Mouse (Mus musculus) T-helper 1 cell (primary cell): ENCODE measurements around the gene Aak1.

Source experiments
- in situ Hi-C: fragments of 300-600 bp; cut with MboI, MseI; formaldehyde crosslinking; loops from one replicate; pipeline ENCODE4 v1.15.1; 2025; ENCODE audit warnings: high pct_unique_total_duplicates

Aak1 gene

DNA sequence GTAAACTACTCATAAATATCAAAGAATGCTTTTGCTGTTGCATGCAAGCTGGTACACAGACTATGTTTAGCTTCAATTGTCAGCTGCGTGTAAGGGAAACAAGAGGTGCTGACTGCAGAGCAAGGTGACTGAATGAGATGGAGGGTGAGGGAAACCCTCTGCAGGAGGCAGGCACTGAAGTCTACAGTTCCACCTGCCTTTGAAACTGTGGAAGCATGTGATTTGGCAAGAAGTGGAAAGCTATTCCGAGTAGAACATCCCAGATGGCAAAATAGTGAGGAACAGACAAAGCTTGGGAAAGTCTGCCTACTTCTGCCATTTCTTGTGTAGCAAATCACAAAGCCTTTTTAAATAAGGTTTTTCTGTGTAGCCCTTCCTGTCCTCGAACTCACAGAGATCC lies 106.4 kb downstream of the Aak1 start:
- in situ Hi-C loops: no loop called here

DNA sequence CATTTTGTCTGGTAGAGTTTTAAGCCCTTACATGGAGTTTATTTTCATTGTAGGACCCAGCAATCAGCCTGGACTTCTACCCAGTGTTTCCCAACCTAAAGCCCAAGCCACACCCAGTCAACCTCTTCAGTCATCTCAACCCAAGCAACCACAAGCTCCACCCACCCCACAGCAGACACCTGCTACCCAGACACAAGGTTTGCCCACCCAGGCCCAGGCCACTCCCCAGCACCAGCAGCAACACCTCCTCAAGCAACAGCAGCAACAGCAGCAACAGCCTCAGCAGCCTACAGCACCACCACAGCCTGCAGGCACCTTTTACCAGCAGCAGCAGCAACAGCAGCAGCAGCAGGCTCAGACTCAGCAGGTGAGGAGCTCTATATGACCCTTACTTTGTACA lies 106.9 kb downstream of the Aak1 start:
- in situ Hi-C loops: no loop called here

DNA sequence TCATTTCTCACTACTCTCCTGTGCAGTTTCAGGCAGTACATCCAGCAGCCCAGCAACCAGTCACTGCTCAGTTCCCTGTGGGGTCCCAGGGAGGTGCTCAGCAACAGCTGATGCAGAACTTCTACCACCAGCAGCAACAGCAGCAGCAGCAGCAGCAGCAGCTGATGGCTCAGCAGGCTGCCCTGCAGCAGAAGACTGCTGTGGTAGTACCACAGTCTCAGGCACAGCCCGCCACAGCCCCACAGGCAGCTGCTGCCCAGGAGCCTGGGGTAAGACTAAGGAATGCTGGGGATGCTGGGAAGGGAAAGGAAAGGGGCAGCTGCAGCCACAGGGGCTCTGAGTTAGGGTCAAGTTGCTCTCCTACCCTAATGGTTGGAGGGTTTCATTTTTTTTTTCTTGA lies 109.7 kb downstream of the Aak1 start:
- in situ Hi-C loops: no loop called here

DNA sequence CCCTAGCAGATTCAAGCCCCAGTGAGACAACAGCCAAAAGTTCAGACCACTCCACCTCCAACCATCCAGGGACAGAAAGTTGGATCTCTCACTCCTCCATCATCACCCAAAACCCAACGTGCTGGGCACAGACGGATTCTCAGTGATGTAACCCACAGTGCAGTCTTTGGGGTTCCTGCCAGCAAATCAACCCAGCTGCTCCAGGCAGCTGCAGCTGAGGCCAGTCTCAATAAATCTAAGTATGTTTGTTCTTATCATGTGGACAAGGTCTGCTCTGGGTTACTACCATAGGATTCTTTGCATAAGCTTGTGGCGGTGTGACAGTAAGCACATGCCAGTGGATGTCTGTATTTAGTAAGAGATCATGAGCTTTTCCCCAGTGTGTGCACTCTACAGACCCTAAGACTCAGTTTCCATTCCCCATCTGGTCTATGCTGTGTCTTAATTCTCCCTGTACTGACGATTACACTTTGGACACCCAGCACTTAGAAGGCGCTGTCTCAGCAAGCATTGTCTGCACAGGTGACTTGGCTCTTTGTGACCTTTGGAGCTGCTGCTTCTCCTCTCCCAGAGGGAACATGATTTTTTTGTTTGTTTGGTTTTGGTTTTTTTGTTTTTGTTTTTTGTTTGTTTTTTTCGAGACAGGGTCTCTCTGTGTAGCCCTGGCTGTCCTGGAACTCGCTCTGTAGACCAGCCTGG lies 114.8 kb downstream of the Aak1 start:
- in situ Hi-C loops: no loop called here

DNA sequence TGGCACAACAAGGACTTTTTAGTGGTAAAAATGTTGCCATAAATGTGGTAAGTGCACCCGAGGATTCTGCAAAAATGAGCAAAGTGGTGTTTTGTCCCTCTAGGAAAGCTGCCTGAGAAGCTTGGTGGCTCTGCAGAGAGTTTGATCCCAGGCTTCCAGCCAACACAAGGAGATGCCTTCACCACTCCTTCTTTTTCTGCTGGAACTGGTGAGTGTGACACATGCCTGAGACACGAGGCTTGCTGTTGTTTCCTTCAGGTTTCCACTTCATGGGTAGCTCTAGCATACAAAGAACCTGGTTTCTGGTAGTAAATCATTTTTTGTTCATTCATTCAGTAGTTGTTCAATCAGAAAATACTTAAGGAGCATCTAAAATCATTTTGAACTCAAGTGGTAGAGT lies 117.8 kb downstream of the Aak1 start:
- in situ Hi-C loops: no loop called here

DNA sequence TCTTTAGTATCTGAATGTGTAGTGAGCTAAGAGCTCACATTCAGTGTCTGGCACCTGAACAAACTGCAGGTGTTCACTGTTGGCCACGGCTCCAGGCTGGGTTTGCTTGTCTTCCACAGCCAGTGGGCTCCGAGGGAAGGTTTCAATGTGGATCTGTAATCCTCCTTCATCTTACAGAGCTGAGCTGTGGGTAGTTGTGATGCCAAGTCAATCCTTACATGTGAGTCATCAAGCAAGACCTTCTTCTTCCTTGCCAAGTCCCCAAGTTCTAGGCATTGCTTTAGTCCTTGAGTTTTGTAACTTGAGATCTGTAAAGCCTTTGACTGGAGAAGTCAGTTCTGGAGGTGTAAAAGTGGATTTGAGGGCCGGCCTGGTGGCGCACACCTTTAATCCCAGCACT lies 124.6 kb downstream of the Aak1 start:
- in situ Hi-C loops: no loop called here

DNA sequence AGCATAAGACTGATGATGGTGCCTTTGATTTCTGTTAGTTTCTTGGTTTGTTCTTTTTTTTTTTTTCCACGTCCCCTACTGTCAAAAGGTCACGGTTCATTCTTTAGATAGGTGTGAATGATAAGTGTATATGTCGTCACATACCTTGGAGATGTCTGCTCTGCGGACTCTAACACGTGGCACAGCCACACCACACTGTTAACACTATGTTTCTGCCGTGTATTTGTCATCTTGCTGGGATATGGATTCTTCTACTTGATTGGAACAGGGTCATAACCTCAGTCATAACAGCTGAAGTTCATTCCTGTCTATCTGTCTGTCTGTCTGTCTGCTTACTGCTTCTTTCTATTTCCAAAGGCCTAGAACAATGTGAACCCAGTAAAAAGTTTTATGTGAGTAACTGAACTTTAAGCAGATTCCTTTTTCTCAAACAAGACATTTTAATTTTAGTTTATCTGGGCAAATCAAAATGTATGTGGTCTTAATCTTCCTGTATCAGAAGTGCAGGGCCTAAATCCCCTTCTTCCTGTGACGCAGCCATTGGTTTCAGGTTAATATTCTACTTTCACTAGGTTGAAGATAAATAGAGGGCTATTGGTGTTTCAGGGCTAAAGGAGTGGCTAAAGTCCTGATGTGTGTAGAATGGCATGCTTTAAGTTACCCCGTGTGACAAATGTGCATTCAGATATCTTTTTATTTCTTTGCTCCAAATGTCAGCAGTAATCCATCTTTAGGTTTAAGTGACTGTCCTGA lies 129.0 kb downstream of the Aak1 start:
- in situ Hi-C loops: no loop called here

DNA sequence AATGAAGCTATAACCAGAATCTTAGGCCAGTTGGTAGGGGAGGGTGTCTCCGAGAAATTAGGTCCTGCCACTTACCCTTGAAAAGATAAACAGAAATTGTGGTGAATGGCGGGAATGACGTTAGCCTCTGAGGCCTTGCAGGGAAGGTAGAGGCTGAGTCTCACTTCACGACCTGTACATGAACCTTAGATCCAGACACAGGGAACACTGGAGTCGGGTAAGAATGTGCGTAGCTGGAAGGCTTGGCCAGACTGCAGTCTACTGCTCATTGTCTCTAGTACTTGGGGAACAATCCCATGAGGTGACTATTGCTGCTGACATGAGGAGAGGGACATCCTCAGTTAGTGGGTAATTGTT lies 129.6 kb downstream of the Aak1 start:
- in situ Hi-C loops: no loop called here

DNA sequence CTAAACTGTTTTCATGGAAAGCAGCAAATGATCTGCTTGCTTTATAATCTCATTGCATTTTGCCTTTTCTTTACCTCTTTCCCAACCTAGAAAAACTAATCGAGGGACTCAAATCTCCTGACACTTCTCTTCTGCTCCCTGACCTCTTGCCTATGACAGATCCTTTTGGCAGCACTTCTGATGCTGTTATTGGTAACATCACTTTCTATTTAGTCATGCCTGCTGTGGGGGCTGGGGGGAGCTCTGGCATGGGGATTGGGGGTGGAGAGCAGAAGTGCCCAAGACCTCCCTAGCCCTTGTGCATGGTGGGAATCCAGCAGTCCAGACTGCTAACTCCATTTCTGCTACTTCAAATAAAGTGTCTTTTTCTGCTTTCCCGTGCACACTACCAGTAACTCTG lies 131.9 kb downstream of the Aak1 start:
- in situ Hi-C loops: no loop called here

DNA sequence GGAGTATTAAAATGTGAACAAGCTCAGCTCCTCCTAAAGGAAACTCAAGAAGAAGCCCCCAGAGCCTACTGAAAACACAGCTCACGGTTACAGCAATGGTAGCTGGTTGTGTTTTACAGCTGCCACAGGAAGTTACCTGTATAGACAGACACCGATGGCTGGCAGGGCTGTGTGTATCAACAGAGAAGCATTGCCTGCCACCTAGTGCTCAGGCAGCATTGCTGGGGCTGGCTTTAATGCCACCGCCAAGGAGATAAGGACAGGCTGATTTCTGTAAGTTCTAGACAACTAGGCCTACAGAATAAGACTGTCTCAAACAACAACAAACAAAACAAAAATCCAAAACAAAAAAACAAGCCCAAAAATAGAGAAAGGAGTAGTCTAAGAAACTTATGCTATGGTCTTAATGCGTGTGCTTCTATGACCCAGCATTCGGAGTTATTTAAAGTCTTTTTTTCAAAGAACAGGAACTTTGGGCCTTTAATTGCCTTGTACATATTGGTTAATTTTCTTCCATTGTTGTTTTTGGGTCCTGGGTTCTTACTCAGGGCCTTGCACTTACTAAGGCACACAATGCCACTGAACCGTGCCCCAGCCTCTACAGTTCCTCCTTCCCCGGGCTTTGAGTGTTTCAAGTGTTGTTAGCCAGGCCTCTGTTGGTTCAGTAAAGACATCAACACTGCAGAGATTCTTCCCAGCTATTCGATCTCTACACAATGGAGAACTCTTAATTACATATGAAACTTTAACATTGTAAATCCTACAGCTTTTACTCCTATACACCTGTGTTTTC lies 136.2 kb downstream of the Aak1 start:
- in situ Hi-C loops: no loop called here

DNA sequence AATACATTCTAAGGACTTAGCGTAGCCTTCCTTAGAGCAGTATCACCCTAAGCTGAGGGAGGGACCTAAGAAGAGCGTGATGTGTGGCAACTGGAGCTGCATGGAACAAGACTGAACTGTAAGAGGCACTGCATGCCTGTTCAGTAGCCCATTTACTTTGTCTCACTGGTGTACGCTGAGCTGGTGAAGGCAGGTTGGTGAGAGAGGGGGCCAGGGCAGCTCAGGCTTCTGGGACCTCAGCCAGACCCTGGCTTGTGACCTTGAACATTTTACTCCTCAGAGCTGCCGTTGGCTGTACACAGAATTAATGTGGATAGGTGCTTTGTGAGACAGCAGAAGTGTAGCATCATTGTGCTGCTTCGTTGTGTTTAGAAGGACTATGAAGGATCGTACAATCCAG lies 140.3 kb downstream of the Aak1 start:
- in situ Hi-C loops: no loop called here

DNA sequence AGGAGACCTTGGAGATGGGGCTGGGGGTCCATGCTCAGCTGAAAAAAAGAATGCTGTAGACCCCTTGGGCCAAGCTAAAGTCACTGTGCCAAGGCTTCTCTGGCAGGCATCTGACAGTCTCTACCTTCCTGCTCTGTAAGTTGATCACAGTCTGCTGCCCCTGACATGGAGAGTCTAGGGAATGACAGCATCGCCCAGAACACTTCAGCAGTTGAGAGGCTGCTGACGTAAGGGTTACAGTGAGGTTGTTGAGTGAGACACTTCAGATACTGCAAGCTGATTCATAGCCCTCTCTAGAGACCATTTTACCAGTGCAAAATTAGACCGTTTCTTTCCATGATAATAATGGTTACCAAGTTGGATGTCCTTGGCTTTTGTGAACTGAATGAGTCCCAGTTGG lies 141.7 kb downstream of the Aak1 start:
- in situ Hi-C loops: no loop called here

DNA sequence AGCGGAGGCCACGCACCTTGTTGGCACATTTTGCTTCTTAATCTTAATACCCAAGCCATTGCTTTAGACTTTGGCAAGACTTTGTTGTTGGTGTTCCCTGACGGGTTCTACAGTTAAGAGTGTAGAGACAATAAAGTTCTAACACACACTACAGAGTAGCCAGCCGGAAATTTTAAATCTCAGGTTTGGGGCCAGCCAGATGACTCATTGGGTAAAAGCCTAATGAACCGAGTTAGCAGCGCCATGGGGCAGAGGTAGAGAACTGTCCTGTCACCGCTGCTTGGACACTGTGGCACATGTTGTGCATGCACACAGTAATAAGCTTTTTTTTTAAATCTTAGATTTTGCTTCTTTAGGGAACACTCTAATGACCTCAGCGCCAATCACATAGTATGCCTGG lies 143.0 kb downstream of the Aak1 start:
- in situ Hi-C loops: no loop called here

DNA sequence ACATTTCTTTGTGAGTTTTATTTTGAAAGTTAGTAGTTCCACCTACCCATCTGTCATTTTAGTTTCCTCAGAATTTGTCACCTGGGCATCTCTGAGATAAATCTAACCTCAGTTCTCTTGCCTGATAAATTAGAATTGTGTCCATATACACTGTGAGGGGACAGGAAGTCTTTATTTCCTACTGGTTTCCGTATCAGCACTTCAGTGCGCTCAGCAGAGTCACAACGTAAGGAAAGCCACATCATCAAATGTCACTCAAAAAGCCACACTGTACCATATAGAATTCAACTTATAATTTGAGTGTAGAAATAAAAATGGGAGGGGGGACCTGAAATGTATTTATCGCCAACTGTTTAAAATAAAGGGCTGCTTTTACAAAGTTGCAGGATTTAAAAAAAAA lies 144.9 kb downstream of the Aak1 start:
- in situ Hi-C loops: no loop called here

DNA sequence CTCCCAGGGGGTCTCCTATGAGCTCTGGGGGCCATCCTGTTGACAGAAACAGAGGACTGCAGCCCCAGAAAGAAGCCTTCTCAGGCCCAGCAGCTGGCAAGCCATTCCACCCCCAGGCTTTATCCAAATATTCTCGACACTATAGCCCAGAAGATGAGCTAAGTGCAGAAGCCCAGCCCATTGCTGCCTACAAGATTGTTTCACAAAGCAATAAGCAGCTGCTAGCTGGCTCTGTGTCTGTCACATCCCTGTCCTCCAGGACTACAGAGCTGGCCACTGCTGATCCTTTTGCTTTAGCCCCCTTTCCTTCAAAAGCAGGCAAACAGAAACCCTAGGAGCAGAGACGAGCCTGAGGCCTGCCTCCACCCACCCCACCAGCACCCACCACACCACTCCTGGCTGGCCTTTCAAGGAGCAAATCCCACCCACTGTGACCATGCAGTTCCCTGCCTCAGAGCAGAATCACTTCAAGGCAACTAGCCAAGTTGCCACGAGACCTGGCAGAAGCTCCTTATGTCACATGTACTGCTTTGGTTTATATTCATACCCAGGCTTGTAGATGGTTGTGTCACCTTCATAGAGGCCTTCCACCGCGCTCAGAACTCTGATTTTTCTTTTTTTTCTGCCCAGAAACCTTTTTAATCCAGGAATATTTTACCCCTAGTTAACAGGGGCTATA lies 147.5 kb downstream of the Aak1 start:
- in situ Hi-C loops: no loop called here

DNA sequence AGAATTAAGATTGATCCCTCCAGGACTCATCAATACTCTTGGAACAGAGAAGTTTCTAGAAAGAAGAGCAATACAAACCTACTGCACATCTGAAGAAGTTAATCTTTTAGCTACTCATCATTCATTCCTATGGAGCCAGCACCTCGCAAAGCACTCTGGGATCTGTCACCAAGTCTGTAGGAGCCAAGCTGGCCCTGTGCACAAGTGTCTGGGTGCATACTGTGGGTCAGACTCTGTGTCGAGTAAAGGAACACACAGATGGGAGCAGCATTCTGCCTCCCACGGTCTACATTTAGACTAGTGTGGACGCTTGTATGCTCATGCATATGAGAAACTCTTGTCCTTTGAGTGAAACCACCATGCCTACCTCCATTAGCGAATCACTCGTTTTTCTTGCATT lies 148.0 kb downstream of the Aak1 start:
- in situ Hi-C loops: no loop called here

DNA sequence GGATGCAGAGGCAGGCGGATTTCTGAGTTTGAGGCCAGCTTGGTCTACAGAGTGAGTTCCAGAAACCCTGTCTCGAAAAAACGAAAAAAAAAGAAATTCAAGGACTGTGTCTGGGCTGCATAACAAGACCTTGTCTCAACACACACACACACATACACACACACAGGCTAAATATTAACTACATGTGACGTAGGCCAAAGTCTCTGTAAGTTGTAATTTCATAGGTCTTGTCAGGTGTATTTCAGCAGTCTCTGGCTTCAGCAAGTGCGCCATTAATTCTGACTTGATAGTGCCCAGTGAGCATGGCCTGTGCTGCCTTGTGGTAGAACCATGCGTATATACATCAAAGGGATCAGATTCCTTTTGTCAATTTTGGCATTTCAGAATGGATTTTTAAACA lies 152.7 kb downstream of the Aak1 start:
- in situ Hi-C loops: loop anchor here (5.0 kb wide), 1 partner anchor 190 kb away; no protein-coding TSS in a partner anchor

DNA sequence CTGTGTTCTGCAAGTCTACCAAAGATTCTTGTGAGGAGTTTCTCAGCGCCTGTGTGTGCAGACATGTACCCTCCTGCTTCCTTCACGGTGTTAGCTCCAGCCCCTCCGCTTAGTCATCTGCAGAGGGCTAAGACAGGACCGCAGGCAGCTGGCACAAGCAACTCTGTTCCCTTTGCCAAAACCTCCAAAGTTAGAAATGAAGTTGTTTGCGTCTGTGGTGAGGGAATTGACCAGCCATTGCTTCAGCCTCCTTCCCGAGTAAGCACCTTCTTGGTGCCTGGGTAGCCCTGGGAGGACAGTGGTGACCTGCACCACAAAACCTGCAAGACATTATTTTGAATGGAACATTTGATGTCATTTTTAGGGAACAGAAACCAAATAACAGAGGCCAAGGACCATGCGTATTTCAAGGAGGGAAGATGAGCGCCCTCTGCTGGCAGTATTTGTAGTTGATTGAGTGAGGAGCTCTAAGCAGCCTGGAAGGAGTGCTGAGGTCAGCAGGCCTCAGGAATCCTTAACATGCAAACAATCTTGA lies 153.3 kb downstream of the Aak1 start:
- in situ Hi-C loops: loop anchor here (5.0 kb wide), 1 partner anchor 190 kb away; no protein-coding TSS in a partner anchor

DNA sequence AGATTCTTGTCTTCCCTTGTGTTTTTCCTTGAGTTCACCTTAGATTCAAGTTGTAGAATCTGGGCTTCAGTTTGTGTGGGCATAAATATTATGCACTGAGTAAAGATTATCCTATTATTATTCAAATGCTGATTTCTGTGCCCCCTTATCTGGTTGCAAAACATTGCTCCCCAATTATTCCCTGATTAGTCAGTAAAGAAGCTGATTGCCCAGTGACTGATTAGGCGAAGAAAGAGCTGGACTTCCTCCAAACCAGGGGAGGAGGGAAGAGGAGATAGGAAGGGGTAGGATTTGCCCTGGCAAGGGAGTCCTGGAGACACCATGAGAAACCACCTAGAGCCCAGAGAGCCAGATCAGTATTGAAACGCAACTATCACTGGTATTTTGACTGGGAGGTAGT lies 154.8 kb downstream of the Aak1 start:
- in situ Hi-C loops: loop anchor here (5.0 kb wide), 1 partner anchor 192 kb away; no protein-coding TSS in a partner anchor

DNA sequence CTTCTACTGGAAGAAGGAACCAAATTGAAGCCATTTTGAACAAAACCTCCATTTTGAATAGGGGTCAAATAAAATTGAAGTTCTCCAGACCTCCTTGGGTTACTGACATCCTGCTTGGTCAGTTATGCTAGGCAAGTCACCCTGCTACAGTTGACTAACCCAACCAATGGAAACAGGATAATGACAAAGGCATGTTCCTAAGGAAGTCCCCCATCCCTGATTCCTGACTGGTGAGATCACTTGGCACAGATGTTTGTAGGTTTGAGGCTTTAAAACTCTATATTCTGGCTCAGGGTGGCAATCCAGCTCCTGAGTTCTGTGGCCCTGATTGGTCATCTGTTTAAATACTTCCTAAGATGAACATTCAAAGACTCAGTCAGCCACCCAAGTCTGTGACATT lies 156.3 kb downstream of the Aak1 start:
- in situ Hi-C loops: no loop called here

DNA sequence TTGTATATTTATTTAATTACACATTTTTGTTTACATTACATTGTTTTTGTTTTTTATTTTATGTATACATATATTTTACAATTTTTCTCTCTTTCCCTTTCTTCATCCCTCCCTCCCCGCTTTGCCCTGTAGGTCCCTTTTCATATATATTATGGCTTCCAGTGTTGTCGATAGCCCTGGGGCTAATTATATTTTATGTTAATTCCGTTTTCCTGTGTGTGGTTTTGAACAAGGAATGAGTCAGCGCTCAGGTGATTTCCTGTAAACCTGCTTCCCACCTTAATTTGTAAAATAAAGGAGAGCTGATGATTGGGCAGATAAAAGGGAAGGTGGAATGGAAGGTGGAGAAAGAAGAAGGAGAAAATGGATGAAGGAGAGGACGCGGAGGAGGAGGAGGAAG lies 159.6 kb downstream of the Aak1 start, which contains the start of gene Nfu1:
TSS of gene Nfu1 (plus strand) at position 350 of the 400 bp plus-strand sequence.
- in situ Hi-C loops: no loop called here
